Comparison of ENCODE assay signal across 11 mouse cellular contexts in genomic region chr6:120716531-120716984, GRCm38 (mm10). TPM values are rescaled to one million over a fixed set of nuclear protein-coding genes. Genes with fewer than 3 reads are reported as not detected.
DNase-seq lines count a peak whose midpoint lies in the region; ATAC-seq lines count a peak whose summit lies in the region.
"Had no signal": no experiment of that assay in that cellular context is flagged by ENCODE, and none has a peak within 500 bp of the region (broad histone marks: within the 10 kb centered on the region; RNA-seq: fewer than 3 reads in every experiment).

No protein-coding gene starts in this region.

- intact Hi-C loops in heart, postnatal 14 days (cut with DNase I): no loop called here

- DNase-seq in kidney, adult 9 months: peak; percentile 24
- peak; percentile 83 for DNase-seq in embryo, embryonic 10.5 days (ENCODE audit: low spot score)
- peak; percentile 67 for DNase-seq in hindbrain, embryonic 10.5 days (ENCODE audit: low spot score)
- peak; percentile 58 for DNase-seq in neural tube, embryonic 10.5 days (ENCODE audit: extremely low spot score, low spot score)
- DNase-seq in adrenal gland, postnatal 4 days (ENCODE audit: low spot score in 2 of 2): no peak
- no peak for DNase-seq in MN1 (ENCODE audit: low spot score)
- no peak for DNase-seq in heart, postnatal 14 days
- DNase-seq: adrenal gland, adult 2 months had no signal

- no peak for ATAC-seq in kidney, embryonic 14.5 days (ENCODE audit: low FRiP score, low TSS enrichment)
- ATAC-seq: CD4-positive, CD25-positive, alpha-beta regulatory T cell, adult 4 months; lung, postnatal 0 days had no signal

- H3K9me3 ChIP-seq in kidney, embryonic 14.5 days (ENCODE audit: control insufficient read depth, low read length): no peaks in the 10 kb centered on the region
- H3K9me3 ChIP-seq in hindbrain, embryonic 10.5 days: no peaks in the 10 kb centered on the region

- H3K36me3 ChIP-seq in kidney, embryonic 14.5 days (ENCODE audit: control insufficient read depth, insufficient read depth, low read length): no peaks in the 10 kb centered on the region
- no peaks in the 10 kb centered on the region for H3K36me3 ChIP-seq in hindbrain, embryonic 10.5 days

- H3K4me2 ChIP-seq in kidney, embryonic 14.5 days (replicated peaks; ENCODE audit: low read depth, low read length): no peak overlapping the region

- no peak overlapping the region for H3K9ac ChIP-seq in kidney, embryonic 14.5 days (ENCODE audit: low read depth, low read length)

- WGBS in kidney, embryonic 14.5 days: 5% methylated on average over 4 of the region's 4 CpGs
- 4% methylated on average over 4 of the region's 4 CpGs for WGBS in hindbrain, embryonic 10.5 days

- no peak overlapping the region for H3K27ac ChIP-seq in kidney, embryonic 14.5 days (ENCODE audit: low read depth, low read length)
- peak overlapping the region; percentile 85 for H3K27ac ChIP-seq in hindbrain, embryonic 10.5 days

- peaks cover 4% of the 10 kb centered on the region; the same call in 1 of the 2 replicates for H3K4me1 ChIP-seq in kidney, embryonic 14.5 days (ENCODE audit: control insufficient read depth, insufficient read depth, low read length)
- peaks cover 48% of the 10 kb centered on the region for H3K4me1 ChIP-seq in hindbrain, embryonic 10.5 days (replicated peaks)

- no peak overlapping the region for H3K4me3 ChIP-seq in kidney, embryonic 14.5 days (ENCODE audit: low read length)
- peak overlapping the region; percentile 29 for H3K4me3 ChIP-seq in hindbrain, embryonic 10.5 days

- H3K27me3 ChIP-seq in kidney, embryonic 14.5 days (ENCODE audit: control insufficient read depth, insufficient read depth, low read length): no peaks in the 10 kb centered on the region
- no peaks in the 10 kb centered on the region for H3K27me3 ChIP-seq in hindbrain, embryonic 10.5 days (ENCODE audit: insufficient read depth, poor library complexity, severe bottlenecking)

RNA-seq across cellular contexts. Expression of gene Cecr2, which starts 50.4 kb away (rescaled TPM):
- 8.5 and 11.2 TPM in 2 replicates for polyA plus RNA-seq in kidney, embryonic 14.5 days (2014; fragmentation: Nextera tagmentation; extraction: Ambion mirVana)
- 14.3 and 16.5 TPM in 2 replicates for polyA plus RNA-seq in hindbrain, embryonic 10.5 days (2016; fragmentation: Nextera tagmentation; extraction: Ambion mirVana)
- 10 to 100 TPM; 15.3 to 16.1 TPM for total RNA-seq in adrenal gland, postnatal 4 days (2021)
- 10 to 100 TPM; 13.4 to 17.1 TPM for total RNA-seq in heart, postnatal 14 days (2021)

RNA-seq across cellular contexts. Expression of gene Slc25a18, which starts 56.8 kb away (rescaled TPM):
- 0.16 TPM in 1 of 2 replicates, not detected in the other for polyA plus RNA-seq in kidney, embryonic 14.5 days (2014; fragmentation: Nextera tagmentation; extraction: Ambion mirVana)
- polyA plus RNA-seq in hindbrain, embryonic 10.5 days (2016; fragmentation: Nextera tagmentation; extraction: Ambion mirVana): 0.25 and 1.4 TPM in 2 replicates
- 1 to 10 TPM; 1.8 to 2.1 TPM for total RNA-seq in adrenal gland, postnatal 4 days (2021)
- total RNA-seq in heart, postnatal 14 days (2021): under 1 TPM; 0.15 to 0.38 TPM

Comparison
In these comparisons a context has a peak if more than half of its experiments do, and no peak if none do; other contexts are left out.
1. DNase-seq: peak in kidney, adult 9 months (single experiment), embryo, embryonic 10.5 days (single experiment), hindbrain, embryonic 10.5 days (single experiment) and neural tube, embryonic 10.5 days (single experiment); none in adrenal gland, postnatal 4 days (0 of 2), MN1 (single experiment) and heart, postnatal 14 days (0 of 2).